Mouse (Mus musculus): ENCODE results near the gene Itga2b.

Itga2b gene

GRCm38 (mm10) chr11:102436471-102436790 is 33.5 kb downstream of the Itga2b start:
- no peak for DNase-seq (ENCODE audit: low read depth, low spot score)

- DNase-seq (ENCODE audit: low read depth, low spot score) = no peak
These were observed 34.0 kb downstream of the Itga2b start for GRCm38 (mm10) chr11:102435754-102436470.

- no peak for DNase-seq (ENCODE audit: low read depth, low spot score)
These were observed 34.9 kb downstream of the Itga2b start for GRCm38 (mm10) chr11:102434816-102435705.

- DNase-seq (ENCODE audit: low read depth, low spot score) = peak; percentile 82
These were observed 35.5 kb downstream of the Itga2b start for GRCm38 (mm10) chr11:102434406-102434805.

- DNase-seq (ENCODE audit: low read depth, low spot score) = no peak
These were observed 36.1 kb downstream of the Itga2b start for GRCm38 (mm10) chr11:102433866-102434265.

- DNase-seq (ENCODE audit: low read depth, low spot score) = no peak
These were observed 37.0 kb downstream of the Itga2b start for GRCm38 (mm10) chr11:102432896-102433295.

- no peak for DNase-seq (ENCODE audit: low read depth, low spot score)
These were observed 37.6 kb downstream of the Itga2b start for GRCm38 (mm10) chr11:102432115-102432843.

GRCm38 (mm10) chr11:102431728-102432114 is 38.2 kb downstream of the Itga2b start:
- no peak for DNase-seq (ENCODE audit: low read depth, low spot score)

GRCm38 (mm10) chr11:102431018-102431645 is 38.8 kb downstream of the Itga2b start:
- peak; percentile 63 for DNase-seq (ENCODE audit: low read depth, low spot score)

- peak; percentile 75 for DNase-seq (ENCODE audit: low read depth, low spot score)
These were observed 39.6 kb downstream of the Itga2b start, which contains the start of gene Grn for GRCm38 (mm10) chr11:102430121-102431017. TSS of gene Grn (plus strand) at chr11:102430315.

- no peak for DNase-seq (ENCODE audit: low read depth, low spot score)
These were observed 40.4 kb downstream of the Itga2b start for GRCm38 (mm10) chr11:102429551-102429950.

- no peak for DNase-seq (ENCODE audit: low read depth, low spot score)
These were observed 40.9 kb downstream of the Itga2b start for GRCm38 (mm10) chr11:102428981-102429540.

- DNase-seq (ENCODE audit: low read depth, low spot score) = no peak
These were observed 44.2 kb downstream of the Itga2b start for GRCm38 (mm10) chr11:102425555-102426316.

- no peak for DNase-seq (ENCODE audit: low read depth, low spot score)
These were observed 45.3 kb downstream of the Itga2b start for GRCm38 (mm10) chr11:102424666-102425065.

- no peak for DNase-seq (ENCODE audit: low read depth, low spot score)
These were observed 48.4 kb downstream of the Itga2b start for GRCm38 (mm10) chr11:102421559-102421958.

GRCm38 (mm10) chr11:102418887-102419286 is 51.0 kb downstream of the Itga2b start:
- DNase-seq (ENCODE audit: low read depth, low spot score) = no peak

- no peak for DNase-seq (ENCODE audit: low read depth, low spot score)
These were observed 52.8 kb downstream of the Itga2b start for GRCm38 (mm10) chr11:102417160-102417559.

GRCm38 (mm10) chr11:102415034-102415802 is 54.7 kb downstream of the Itga2b start:
- no peak for DNase-seq (ENCODE audit: low read depth, low spot score)

GRCm38 (mm10) chr11:102413059-102413458 is 56.9 kb downstream of the Itga2b start:
- no peak for DNase-seq (ENCODE audit: low read depth, low spot score)
